Mouse (Mus musculus) E14TG2a.4 (cell line): Measurements from ENCODE around the gene Prss30.

Experiments
- CTCF ChIP-seq: conservative IDR thresholded peaks from 2 replicates; pipeline ENCODE4 v1.5.1; 2014; ENCODE audit warnings: low read length
- NANOG ChIP-seq: IDR thresholded peaks from 2 replicates; pipeline ENCODE4 v1.6.1; 2014; ENCODE audit warnings: borderline replicate concordance, low read length, mixed read lengths
- POU5F1 ChIP-seq: IDR thresholded peaks from 2 replicates; pipeline ENCODE4 v1.6.1; 2014; ENCODE audit warnings: low read length, borderline replicate concordance

- TF ChIP-seq CTCF (no peak), POU5F1 (no peak), NANOG (no peak)
Observed at GRCm38 (mm10) chr17:24008105-24008504, 27.7 kb upstream of the Prss30 start.
